Mouse (Mus musculus) CH12.LX (cell line): Measurements from ENCODE around the gene Kbtbd8.

ENCODE experiments used
- CHD1 ChIP-seq: IDR thresholded peaks from 2 replicates; pipeline ENCODE4 v1.6.1; 2012; ENCODE audit warnings: low read depth, low read length, improper control_type of control experiment, inconsistent platforms
- CTCF ChIP-seq, 2 experiments: IDR thresholded peaks in 1 of 2; conservative IDR thresholded peaks in 1 of 2; 2 replicates each; pipeline ENCODE4 v1.5.1; 2011 to 2012; ENCODE audit warnings: low read depth in 2 of 2, low read length in 2 of 2, improper control_type of control experiment in 1 of 2, inconsistent platforms in 1 of 2, mild to moderate bottlenecking in 1 of 2, moderate library complexity in 1 of 2
- EP300 ChIP-seq: IDR thresholded peaks from 2 replicates; pipeline ENCODE4 v1.6.1; 2011; ENCODE audit warnings: low read length, improper control_type of control experiment
- HCFC1 ChIP-seq: IDR thresholded peaks from 2 replicates; pipeline ENCODE4 v1.6.1; 2012; ENCODE audit warnings: low read depth, mild to moderate bottlenecking, inconsistent platforms, low read length, improper control_type of control experiment
- MXI1 ChIP-seq: IDR thresholded peaks from 2 replicates; pipeline ENCODE4 v1.6.1; 2011; ENCODE audit warnings: mild to moderate bottlenecking, low read depth, low read length, improper control_type of control experiment
- NRF1 ChIP-seq: IDR thresholded peaks from 2 replicates; pipeline ENCODE4 v1.6.1; 2014; ENCODE audit warnings: low read depth, mild to moderate bottlenecking, inconsistent platforms, low read length, improper control_type of control experiment, moderate library complexity
- POLR2A ChIP-seq: IDR thresholded peaks from 2 replicates; pipeline ENCODE4 v1.6.1; 2011; ENCODE audit warnings: low read depth, mild to moderate bottlenecking, improper control_type of control experiment, low read length
- RAD21 ChIP-seq: IDR thresholded peaks from 2 replicates; pipeline ENCODE4 v1.6.1; 2011; ENCODE audit warnings: low read depth, mild to moderate bottlenecking, low read length, improper control_type of control experiment, moderate library complexity
- TCF12 ChIP-seq: IDR thresholded peaks from 2 replicates; pipeline ENCODE4 v1.6.1; 2014; ENCODE audit warnings: low read depth, mild to moderate bottlenecking, inconsistent platforms, low read length, improper control_type of control experiment

DNA sequence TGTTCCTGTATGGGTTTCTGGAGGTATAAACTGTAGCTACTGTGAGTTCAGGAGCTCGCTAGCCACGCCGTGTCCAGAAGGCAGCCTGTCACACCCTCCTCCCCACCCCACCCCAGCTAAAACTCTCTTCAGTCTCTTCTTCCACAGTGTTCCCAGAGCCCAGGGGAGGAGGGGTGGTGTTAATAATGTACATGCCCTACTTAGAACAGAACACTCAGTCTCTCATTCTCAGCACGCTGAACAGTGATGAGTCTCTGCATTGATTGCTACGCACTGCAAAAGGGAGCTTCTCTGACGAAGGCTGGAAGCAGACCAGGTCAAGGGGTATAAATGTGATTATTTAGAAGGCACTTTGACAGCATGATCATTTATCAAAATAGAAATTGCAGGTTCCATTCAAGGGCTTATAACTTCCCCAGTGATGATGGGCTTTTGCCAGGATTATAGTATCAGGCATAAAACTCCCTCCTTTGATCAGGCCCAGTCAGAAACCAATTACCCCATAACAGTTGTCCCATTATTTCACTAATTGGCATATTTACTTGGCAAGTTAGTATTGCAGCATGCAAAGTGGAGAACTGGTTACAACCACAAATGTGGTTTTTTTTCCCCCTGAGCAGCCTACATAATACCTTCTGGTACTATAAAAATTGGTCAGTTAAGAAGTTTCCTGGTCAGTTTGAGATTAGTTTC lies 29.7 kb upstream of the Kbtbd8 start:
- TF ChIP-seq RAD21 (no peak), POLR2A (no peak), HCFC1 (no peak), MXI1 (no peak), TCF12 (no peak), CHD1 (no peak), EP300 (no peak), NRF1 (no peak), CTCF (conservative IDR thresholded peaks at IDR 0.05 in 1 of 2, IDR thresholded peaks at IDR 0.05 in 1 of 2; ENCODE audit: low read depth in 2 of 2, low read length in 2 of 2) (no peak)
